Mouse (Mus musculus) left cerebral cortex, postnatal 10 days (tissue): ENCODE measurements around the gene Lef1. TPM values are rescaled to one million over a fixed set of nuclear protein-coding genes. Genes with fewer than 3 reads are reported as not detected.

Experiments used
- DNase-seq, 2 experiments: peaks; one replicate each; pipeline ENCODE4 v3.0.0; 2021 to 2022; ENCODE audit warnings: low spot score in 2 of 2, mixed read lengths in 1 of 2; ENCODE audit errors: extremely low spot score in 1 of 2
- intact Hi-C: fragments of 180-260 bp; cut with DNase I; formaldehyde crosslinking; loops from one replicate; pipeline ENCODE4 v1.15.1; 2025
- total RNA-seq, 2 experiments: library from RNA; stranded (reverse); gene quantifications; 2 replicates each; pipeline ENCODE4 v1.2.3; 2021

Lef1 gene
- total RNA-seq, 2 experiments from 2014 or later, result 6.1 to 6.3 TPM

DNA sequence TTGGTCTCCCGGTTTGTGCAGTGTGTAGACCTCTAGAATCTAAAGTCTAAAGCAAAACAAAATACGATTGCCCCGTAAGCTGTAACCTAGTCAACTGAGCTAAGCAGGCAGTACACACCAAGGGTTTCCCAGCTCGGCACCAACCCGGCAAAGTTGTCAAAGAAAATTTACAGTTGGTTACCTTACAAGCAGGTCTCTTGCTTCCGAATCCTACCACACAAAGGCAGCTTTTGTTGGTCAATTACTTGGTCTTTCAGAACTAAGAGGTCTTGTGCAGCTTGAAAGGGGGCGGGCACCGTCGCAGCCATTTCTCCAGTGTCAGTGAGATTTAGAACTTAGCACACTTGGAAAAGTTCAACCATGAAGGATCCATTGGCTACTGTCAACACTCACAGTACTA, 25.2 kb downstream of the Lef1 start:
- intact Hi-C loops, result no loop called here
- DNase-seq, result no peak

DNA sequence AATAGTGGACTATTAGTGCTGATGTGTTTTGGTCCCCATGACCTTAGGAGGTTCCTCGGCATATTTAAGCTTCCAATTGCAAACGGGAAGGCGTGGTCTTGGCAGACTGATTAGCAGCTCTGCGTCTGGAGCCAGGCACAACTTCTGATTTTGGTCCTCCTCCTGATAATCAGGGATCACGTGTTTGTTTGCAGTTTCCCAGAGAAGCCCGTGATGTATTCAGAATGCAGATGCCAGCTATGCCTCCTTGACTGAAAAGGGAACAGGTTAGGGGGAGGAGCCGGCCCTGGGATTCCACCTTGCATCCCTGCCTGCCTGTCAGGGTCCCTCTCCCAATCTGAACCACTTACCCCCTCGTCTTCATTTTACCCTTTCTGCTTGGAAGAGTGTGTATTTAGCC, 26.2 kb downstream of the Lef1 start:
- intact Hi-C loops, result no loop called here
- DNase-seq, result no peak

DNA sequence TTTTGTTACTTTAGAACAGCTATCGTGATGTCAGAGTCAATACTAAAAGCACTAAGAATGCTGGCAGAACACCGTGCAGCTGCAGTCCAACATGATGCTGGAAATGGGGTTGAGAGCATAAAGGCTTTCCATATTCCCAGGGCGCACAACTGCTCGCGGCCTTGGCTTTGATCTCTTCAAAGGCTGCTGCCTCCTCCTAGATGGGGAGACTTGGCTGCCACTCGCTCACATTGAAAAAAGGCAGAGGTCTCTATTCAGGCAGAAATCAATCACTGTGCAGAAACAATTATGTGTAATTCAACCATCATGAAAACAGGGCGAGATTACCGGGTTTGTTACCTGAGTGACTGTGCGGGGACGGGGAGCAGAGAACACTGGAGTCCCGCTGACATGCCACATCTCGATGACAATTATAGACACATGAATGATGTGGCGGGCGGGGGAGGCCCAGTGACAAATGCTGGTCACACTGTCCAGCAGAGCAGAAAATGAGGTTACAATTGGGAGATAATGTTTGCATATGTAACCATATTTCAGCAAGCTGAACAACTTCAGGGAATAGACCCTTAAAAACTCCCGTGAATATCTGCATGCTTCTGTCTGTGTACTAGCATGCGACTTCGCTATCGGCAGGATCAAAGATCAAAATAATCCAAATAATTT, 27.0 kb downstream of the Lef1 start:
- intact Hi-C loops, result no loop called here
- DNase-seq, result peak in 1 of 2 experiments; percentile 68

DNA sequence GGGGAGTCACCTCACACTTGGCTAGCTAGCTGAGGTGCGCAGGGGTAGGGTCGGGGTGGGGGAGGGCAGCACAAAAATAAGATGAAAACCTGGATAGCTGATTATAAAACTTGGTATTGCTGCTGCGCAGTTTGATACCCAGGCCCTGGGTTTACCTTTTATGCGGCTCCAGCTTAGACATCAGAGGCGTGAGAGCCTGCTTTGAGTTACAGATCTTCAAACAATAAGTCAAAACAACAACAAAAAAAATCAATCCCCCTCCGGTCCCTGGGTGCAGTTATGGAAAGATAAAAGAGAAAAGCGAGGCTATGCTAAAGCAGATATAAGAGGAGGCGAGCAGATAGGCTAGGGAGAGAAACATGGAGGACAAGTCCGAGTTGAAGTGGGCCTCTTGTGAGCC, 28.0 kb downstream of the Lef1 start:
- no peak for DNase-seq
- intact Hi-C loops, result no loop called here

DNA sequence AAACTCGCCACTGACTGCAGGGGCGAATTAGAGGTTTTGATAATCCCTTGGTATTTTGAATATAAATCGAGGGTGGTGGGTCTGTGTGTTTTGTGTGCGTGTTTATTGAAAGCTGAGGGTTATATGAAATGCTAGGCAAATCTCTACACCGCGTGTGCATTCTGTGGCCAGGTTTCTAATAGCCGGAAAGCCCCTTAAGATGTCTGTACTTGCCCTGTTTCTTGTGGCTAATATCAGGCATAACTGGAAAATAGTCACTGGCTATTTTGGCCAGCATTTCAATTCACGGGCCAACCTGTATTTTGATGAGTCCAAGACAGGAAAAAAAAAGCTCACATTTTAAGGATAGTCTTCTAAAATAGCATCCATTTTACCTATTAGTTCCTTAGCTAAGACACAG, 28.5 kb downstream of the Lef1 start:
- intact Hi-C loops, result no loop called here
- DNase-seq, result no peak

DNA sequence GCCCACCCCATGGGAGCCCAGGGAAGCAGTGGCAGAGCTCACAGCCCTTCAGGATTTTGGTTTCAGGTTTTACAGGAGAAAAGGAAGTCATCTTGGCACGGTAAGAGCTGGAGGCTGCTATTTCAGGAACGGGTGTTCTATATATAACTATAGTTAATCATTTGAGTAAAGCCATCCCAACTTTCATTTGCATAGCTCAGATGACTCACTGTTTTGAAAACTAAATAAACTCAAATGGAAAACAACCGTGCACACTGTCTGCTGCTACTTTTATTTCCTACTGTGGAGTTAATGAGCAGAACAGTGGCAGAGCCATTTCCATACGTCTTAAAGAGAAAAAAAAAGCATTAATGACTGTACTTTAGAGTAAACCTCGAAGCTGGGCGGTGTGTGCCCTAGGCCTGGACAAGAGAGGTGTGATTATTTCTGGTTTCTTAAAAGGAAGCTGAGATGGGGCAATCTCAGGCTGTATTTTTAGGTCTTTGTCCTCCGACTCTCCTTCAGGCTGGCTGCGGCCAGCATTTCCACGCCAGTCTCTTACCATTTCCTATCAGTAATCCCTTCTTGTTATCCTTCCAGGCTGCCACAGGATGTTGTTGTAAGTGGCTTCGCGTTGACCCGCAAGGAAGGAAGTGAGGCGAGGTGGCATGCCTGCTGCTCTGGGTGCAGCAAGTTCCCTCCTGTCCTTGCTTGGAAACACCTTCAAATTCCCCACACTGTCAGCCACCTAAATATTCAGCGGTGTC, 29.2 kb downstream of the Lef1 start:
- intact Hi-C loops, result no loop called here
- DNase-seq, result no peak

DNA sequence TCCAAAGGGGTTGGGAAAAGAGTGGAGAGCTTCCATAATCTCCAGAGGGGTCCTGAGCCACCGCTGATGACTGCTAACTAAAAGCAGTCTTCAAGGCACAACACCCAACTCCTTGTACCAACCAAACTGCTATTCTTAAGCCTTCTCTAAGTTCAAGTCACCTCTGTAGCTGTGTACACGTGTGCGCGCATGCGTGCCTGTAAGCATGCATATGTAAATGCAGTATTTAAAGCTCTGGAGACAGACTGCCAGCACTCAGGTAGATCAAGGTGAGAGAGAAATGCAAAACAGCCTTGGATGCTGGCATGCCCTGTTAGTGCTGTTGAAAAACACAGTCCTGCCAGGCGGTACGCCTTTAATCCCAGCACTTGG, 29.8 kb downstream of the Lef1 start:
- intact Hi-C loops, result no loop called here
- DNase-seq, result no peak

DNA sequence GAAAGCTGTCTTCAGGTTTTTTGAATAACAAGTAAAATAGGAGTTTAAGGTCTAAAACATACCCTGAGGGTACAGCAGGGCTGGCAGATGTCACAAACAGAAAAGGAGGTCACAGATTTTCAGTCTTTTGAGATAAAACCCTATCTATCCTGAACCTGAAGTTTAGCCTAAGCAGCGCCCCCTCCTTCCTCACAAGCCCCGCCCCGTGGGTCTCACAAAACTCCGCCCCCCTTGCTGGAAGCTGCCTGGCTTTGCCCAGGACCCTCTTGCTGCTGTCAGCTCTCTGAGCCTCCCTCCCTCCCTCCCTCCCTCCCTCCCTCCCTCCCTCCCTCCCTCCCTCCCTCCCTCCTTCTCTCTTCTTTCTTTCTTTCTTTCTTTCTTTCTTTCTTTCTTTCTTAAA, 31.3 kb downstream of the Lef1 start:
- intact Hi-C loops, result no loop called here
- DNase-seq, result no peak

DNA sequence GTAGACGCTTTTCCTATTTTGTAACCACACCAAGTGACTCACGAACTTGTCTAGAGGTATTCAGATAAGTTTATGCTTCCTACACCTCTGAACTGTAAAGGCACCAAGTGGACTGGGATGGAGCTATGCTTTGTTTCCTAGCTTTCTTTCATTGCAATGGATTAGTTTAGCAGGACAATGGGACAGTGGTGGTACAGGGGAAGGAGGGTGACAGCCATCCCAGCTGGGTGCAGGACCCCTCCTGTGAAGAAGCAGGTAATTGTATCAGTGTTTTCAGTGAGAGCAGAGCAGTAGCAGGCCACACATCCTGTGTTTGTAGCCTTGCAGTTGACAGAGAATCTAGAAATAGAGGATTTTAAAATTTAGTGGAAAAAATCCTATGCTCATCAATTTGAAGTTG, 34.0 kb downstream of the Lef1 start:
- intact Hi-C loops, result no loop called here
- DNase-seq, result no peak

DNA sequence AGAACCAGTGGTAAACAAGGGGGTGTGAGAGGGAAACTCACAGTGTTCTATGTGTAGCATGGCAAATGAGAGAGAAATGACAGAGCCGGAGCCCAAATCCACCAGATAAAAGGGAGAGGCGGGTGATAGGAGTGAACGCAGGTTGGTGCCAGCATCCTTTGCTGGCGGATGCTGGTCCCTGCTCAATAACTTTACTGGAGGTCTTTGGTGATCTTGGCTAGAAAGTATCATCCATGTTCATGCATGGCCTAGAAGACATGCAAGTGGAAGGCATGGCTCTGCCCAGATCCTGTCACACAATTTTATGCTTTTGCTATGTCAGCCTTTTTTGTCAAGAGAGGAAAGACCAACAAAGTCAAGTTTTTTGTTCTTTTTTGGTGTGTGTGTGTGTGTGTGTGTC, 42.6 kb downstream of the Lef1 start:
- intact Hi-C loops, result no loop called here
- no peak for DNase-seq

DNA sequence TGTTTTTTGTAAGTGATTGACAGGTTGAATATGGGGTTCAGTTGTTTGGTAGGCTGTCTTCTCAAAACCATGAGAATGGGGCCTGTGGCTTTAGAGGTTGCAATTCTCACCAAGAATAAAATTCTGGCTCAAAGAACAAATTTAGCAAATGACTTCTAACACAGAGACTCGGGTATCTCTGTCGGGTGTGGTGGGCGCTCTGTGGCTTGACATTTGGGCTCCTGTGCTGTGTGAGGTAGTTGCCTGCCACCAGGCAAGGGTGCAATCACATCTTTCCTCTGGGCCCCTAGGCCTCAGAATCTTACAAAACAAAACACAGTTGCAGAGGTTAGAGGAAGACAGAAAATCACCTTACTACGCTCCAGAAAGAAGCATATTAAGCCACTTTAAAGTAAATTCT, 43.6 kb downstream of the Lef1 start:
- intact Hi-C loops, result no loop called here
- DNase-seq, result no peak

DNA sequence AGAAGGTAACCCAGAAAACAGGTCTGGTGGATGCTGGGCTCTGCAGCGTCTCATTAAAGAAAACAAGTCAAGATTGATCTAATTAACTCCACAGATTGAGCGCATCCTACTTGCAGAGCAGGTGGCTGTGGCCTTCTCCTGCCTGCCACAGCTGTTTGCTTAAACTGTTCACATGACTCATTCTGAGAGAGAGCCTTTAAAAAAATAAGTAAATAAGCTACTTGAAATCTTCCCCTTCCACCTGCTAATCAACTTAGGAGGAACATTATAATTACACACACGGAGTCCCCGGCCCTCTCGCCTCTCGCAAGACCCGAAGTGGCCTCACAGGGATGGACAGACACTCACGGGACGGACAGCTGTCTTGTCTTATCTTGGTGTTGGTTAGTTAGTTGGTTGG, 44.3 kb downstream of the Lef1 start:
- intact Hi-C loops, result no loop called here
- DNase-seq, result no peak

DNA sequence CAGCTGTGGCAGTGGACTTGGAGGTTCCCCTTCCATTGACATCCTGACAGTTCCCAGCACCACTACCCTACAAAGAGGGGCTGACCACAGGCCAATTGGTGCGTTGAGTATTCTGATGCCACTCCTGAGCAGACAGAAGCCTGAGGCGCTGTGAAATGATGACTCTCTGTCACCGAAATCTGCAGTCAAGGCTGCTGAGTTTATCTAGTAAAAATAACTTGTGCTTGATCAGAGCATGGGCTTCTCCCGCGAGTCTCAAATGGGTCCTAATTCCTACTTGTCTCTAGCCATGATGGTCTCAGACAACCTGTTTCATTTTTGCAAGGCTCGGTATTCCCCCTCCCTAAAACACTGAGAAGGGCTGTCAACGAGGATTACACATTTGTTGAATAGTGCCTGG, 44.8 kb downstream of the Lef1 start:
- intact Hi-C loops, result no loop called here
- DNase-seq, result no peak

DNA sequence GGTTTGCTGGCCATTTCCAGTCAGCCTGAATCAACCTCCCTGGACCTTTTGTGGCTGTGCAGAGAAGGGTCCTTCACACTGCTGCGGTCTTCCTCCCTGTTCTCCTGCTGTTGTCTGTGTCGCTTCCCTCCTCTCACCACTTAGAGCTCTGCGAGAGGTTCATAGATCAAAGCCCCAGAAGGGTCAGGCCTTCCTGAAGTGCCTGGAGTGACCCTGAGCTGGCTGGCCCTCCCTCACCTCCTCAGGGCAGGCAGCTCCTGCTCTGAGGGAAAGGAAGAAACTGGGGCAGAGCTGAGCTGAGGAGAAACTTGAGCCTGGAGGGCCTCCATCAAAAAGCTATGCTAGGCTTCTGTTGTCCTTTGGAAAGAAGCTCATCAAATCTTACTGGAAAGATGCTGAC, 45.4 kb downstream of the Lef1 start:
- intact Hi-C loops, result no loop called here
- DNase-seq, result no peak

DNA sequence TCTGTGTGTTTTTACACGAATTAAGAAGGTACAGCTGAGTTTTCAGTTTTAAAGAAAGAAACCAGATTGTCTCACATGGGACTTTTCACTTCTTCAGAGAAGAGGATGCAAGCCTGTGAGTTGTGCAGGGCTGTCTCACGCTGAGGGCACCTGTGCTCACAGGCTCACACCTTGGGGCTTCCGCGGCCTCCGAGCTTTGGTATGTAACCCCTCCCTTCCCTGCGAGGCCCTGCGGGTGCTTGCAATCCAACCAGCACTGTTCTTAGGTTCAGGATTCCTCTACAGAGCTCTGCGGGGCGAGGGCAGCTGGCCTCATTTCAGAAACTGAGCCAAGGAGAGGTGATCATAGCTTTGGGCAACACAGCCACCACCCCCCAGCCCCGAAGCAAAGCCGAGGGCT, 46.1 kb downstream of the Lef1 start:
- no peak for DNase-seq
- intact Hi-C loops, result no loop called here

DNA sequence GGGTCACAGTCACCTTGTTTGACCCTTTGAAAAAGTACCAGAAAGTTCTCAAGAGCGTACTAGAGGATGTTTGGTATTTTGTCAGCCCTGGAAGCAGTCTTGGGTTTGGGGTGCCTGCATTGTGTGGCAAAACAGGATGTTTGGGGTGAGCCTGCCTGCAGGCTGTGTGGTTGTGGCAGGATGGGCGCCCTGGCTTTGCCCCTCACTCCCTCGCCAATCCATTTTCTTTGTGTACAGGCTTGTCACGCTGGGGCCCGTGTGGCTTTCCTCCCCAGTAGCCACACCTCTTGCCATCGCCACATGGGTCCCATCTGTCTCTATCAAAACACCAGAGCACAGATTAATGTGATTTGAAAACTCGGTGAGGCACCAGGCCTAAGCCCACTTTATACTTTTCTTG, 47.2 kb downstream of the Lef1 start:
- no peak for DNase-seq

DNA sequence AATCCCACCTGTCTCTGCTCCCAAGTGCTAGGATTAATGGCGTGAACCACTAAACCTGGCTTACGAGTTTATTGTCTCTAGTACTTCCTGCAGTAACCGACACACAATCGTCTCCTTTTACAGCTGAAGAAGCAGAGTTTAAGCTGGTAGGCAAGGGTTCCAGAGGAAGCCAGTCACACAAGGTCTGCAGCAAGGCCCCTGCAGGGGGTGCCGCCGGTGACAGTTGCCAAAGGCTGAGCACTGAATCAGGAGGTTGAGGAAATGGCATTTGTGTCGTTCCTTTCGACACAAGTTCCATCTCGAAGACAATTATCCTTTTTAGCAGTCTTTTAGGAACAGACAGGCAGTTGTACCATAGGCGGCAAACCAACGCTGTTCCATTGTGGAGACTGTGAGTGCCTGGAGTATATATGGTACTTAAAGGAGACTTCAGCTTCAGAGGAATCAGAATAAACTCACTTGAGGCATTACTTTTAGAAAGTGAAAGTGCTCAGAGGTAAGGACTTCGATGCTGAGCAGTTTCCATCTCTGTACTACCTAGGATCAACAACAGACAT, 49.0 kb downstream of the Lef1 start:
- DNase-seq, result no peak
- intact Hi-C loops, result no loop called here

More for the DNA sequence above, 47.2 kb downstream of the Lef1 start:
- intact Hi-C loops, result no loop called here

DNA sequence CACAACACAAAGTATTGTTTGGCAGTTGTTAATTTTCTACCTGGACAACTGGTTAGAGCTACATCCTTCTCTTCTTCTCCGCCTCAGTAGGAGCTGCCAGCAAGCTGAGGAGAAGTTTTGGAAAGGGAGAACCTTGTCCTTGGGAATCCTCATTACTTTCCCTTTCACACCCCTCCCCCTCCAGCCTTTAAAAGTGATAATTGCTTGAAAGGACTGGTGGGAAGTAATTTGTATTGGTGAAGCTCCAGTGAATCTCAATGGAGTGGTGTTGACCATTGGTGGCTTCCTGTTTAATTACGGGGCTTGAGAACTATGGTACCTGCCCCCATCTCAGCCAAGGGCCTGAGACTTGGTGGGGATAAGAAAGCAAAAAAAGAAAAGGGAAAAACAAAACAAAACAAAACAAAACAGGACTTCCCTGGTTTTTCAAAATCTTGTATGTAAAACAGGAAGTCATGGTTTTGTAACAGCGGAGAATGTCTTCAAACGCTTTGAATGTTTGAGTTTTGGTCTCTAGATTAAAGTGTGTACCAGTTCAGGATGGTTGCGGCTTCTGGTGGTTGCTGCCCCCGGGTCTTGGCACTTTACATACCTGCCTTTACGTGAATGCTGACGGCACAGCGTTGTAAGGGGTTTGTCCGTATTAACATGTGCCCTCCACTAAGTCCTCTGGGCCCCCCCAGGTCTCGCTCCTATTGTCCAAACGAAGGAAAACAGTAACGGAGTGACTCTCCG, 49.8 kb downstream of the Lef1 start:
- no peak for DNase-seq
- intact Hi-C loops, result no loop called here

DNA sequence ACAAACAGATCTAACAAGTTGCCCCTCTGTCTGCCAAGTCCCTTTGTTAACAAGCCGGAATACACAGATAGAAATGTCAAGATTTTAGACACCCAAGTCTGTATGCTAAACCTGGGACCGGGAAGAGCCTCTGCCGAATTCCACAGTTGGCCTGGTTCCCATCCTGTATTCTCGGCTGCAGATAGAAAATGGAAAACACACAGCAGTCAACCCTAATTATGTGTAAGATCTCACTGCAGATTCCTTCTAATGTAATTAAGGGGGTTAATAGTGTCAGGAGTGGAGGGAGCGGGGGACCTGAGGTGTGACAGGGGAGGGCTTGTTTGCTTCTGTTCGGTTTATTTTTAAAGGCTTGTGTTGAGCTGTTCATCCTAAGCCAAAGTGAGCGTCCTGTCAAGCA, 50.6 kb downstream of the Lef1 start:
- intact Hi-C loops, result no loop called here
- DNase-seq, result no peak

DNA sequence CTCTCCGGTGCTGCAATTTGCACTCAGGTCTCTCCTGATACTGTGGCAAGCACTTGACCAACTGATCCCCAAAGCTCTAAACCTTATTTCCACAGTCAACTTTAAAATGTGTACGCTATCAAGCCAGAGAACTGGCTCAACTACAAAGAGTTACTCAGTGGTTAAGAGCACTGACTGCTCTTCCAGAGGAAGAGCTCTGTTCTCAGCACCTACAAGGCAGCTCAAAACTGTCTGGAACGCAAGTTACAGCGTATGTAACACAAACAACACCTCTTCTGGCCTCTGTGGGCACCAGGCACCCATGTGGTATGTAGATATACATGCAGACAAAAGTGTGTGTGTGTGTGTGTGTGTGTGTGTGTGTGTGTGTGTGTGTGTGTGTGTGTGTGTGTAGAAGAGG, 57.5 kb downstream of the Lef1 start:
- intact Hi-C loops, result no loop called here
- no peak for DNase-seq
